In genomic region chr11:52220282-52220681, GRCm38 (mm10) we compare ENCODE assay signal across 9 mouse cellular contexts. TPM values are rescaled to one million over a fixed set of nuclear protein-coding genes. Genes with fewer than 3 reads are reported as not detected.
DNase-seq lines count a peak whose midpoint lies in the region; ATAC-seq and TF ChIP-seq lines count a peak whose summit lies in the region.
"Had no signal": no experiment of that assay in that cellular context is flagged by ENCODE, and none has a peak within 500 bp of the region (broad histone marks: within the 10 kb centered on the region; RNA-seq: fewer than 3 reads in every experiment).

No protein-coding gene starts in this region.

- peak; percentile 81 for TF ChIP-seq CTCF in liver, embryonic 14.5 days (IDR thresholded peaks at IDR 0.05; ENCODE audit: low read depth)
- TF ChIP-seq CTCF in thymus, adult 2 months (IDR thresholded peaks at IDR 0.05; ENCODE audit: borderline replicate concordance, control insufficient read depth, extremely low read depth, insufficient read depth, low read length, poor library complexity) = peak; percentile 81; the same call in 1 of the 2 replicates

- H3K4me3 ChIP-seq in embryonic facial prominence, embryonic 10.5 days = 0 out of 2 replicates have a peak overlapping the region, but pooled peaks have one; percentile 11
- no peak overlapping the region for H3K4me3 ChIP-seq in heart, embryonic 13.5 days
- no peak overlapping the region for H3K4me3 ChIP-seq in liver, embryonic 14.5 days (ENCODE audit: insufficient read depth in 1 of 2, low read depth in 2 of 2, low read length in 2 of 2)
- H3K4me3 ChIP-seq in neural tube, embryonic 12.5 days = no peak overlapping the region
- no peak overlapping the region for H3K4me3 ChIP-seq in thymus, adult 2 months (ENCODE audit: control insufficient read depth, insufficient read depth, low read length)

- H3K4me2 ChIP-seq in heart, embryonic 13.5 days = peak overlapping the region; percentile 44
- H3K4me2 ChIP-seq in liver, embryonic 14.5 days (ENCODE audit: low read depth) = peak overlapping the region; percentile 13; the same call in 1 of the 2 replicates
- peak overlapping the region; percentile 31; the same call in 1 of the 2 replicates for H3K4me2 ChIP-seq in neural tube, embryonic 12.5 days (replicated peaks)

- no peaks in the 10 kb centered on the region for H3K36me3 ChIP-seq in embryonic facial prominence, embryonic 10.5 days (replicated peaks)
- no peaks in the 10 kb centered on the region for H3K36me3 ChIP-seq in heart, embryonic 13.5 days
- no peaks in the 10 kb centered on the region for H3K36me3 ChIP-seq in liver, embryonic 14.5 days (replicated peaks; ENCODE audit: control insufficient read depth, insufficient read depth, low read depth)
- H3K36me3 ChIP-seq in neural tube, embryonic 12.5 days = no peaks in the 10 kb centered on the region
- H3K36me3 ChIP-seq in thymus, adult 2 months (ENCODE audit: control insufficient read depth, insufficient read depth, low read length) = no peaks in the 10 kb centered on the region

- 0 out of 2 replicates have a peak, but pooled peaks cover 10% of the 10 kb centered on the region for H3K27me3 ChIP-seq in embryonic facial prominence, embryonic 10.5 days (replicated peaks; ENCODE audit: low read depth, poor library complexity, severe bottlenecking)
- peaks cover 10% of the 10 kb centered on the region for H3K27me3 ChIP-seq in heart, embryonic 13.5 days (replicated peaks)
- no peaks in the 10 kb centered on the region; the same call in 1 of the 2 replicates for H3K27me3 ChIP-seq in liver, embryonic 14.5 days (ENCODE audit: control insufficient read depth, insufficient read depth, low read length)
- H3K27me3 ChIP-seq in neural tube, embryonic 12.5 days (replicated peaks) = peaks cover 8% of the 10 kb centered on the region; the same call in 1 of the 2 replicates
- no peaks in the 10 kb centered on the region for H3K27me3 ChIP-seq in thymus, adult 2 months (ENCODE audit: control insufficient read depth, insufficient read depth, low read length)

- no peak overlapping the region for H3K27ac ChIP-seq in embryonic facial prominence, embryonic 10.5 days (replicated peaks)
- H3K27ac ChIP-seq in heart, embryonic 13.5 days (replicated peaks) = no peak overlapping the region
- no peak overlapping the region for H3K27ac ChIP-seq in liver, embryonic 14.5 days
- no peak overlapping the region for H3K27ac ChIP-seq in neural tube, embryonic 12.5 days
- no peak overlapping the region for H3K27ac ChIP-seq in thymus, adult 2 months (ENCODE audit: control insufficient read depth, insufficient read depth, low read length)

- 8% methylated on average over 4 of the region's 4 CpGs for WGBS in embryonic facial prominence, embryonic 10.5 days
- WGBS in heart, embryonic 13.5 days = 5% methylated on average over 4 of the region's 4 CpGs
- WGBS in liver, embryonic 14.5 days (ENCODE audit: insufficient replicate concordance) = 5% methylated on average over 4 of the region's 4 CpGs
- WGBS in neural tube, embryonic 12.5 days = 10% methylated on average over 4 of the region's 4 CpGs
- 17% methylated on average over 4 of the region's 4 CpGs for WGBS in thymus, adult 2 months

- no peak for TF ChIP-seq EP300 in liver, embryonic 14.5 days (IDR thresholded peaks at IDR 0.05; ENCODE audit: low read depth)

- ATAC-seq in heart, embryonic 13.5 days (ENCODE audit: extremely low read depth, insufficient number of reproducible peaks, low FRiP score, low TSS enrichment) = no peak
- no peak for ATAC-seq in liver, embryonic 14.5 days (ENCODE audit: insufficient read depth)
- 0 out of 2 replicates have a peak, but pooled peaks have one; percentile 29 for ATAC-seq in neural tube, embryonic 12.5 days (ENCODE audit: low FRiP score, low read depth)

- H3K9ac ChIP-seq in heart, embryonic 13.5 days = 0 out of 2 replicates have a peak overlapping the region, but pooled peaks have one; percentile 38
- no peak overlapping the region for H3K9ac ChIP-seq in liver, embryonic 14.5 days (replicated peaks)
- no peak overlapping the region for H3K9ac ChIP-seq in neural tube, embryonic 12.5 days

- 0 out of 2 replicates have a peak, but pooled peaks cover 3% of the 10 kb centered on the region for H3K4me1 ChIP-seq in embryonic facial prominence, embryonic 10.5 days
- peaks cover 11% of the 10 kb centered on the region for H3K4me1 ChIP-seq in heart, embryonic 13.5 days
- no peaks in the 10 kb centered on the region; a peak in 1 of 4 replicates for H3K4me1 ChIP-seq in liver, embryonic 14.5 days (replicated peaks; ENCODE audit: control insufficient read depth in 2 of 2, insufficient read depth in 2 of 2, low read length in 1 of 2)
- H3K4me1 ChIP-seq in neural tube, embryonic 12.5 days = no peaks in the 10 kb centered on the region
- H3K4me1 ChIP-seq in thymus, adult 2 months (replicated peaks; ENCODE audit: control insufficient read depth, insufficient read depth, low read length) = peaks cover 13% of the 10 kb centered on the region

- no peaks in the 10 kb centered on the region for H3K9me3 ChIP-seq in embryonic facial prominence, embryonic 10.5 days
- no peaks in the 10 kb centered on the region for H3K9me3 ChIP-seq in heart, embryonic 13.5 days
- H3K9me3 ChIP-seq in liver, embryonic 14.5 days (ENCODE audit: control insufficient read depth, low read length) = no peaks in the 10 kb centered on the region
- H3K9me3 ChIP-seq in neural tube, embryonic 12.5 days = no peaks in the 10 kb centered on the region

- no peak for TF ChIP-seq POLR2A in thymus, adult 2 months (IDR thresholded peaks at IDR 0.05; ENCODE audit: control insufficient read depth, extremely low read depth, insufficient read depth, low read length, poor library complexity)

- DNase-seq in CD8-positive naive resting alpha-beta T cell, adult 2 months (ENCODE audit: low read depth in 2 of 2, low spot score in 2 of 2) = peak; percentile 61 to 81
- DNase-seq in adrenal gland, postnatal 25 days = peak; percentile 78
- peak; percentile 79 for DNase-seq in embryonic facial prominence, embryonic 10.5 days (ENCODE audit: low spot score)
- peak; percentile 79 for DNase-seq in kidney, postnatal 14 days
- no peak for DNase-seq in liver, embryonic 14.5 days (ENCODE audit: low read depth in 3 of 3, low spot score in 3 of 3)
- peak; percentile 82 for DNase-seq in thymus, adult 2 months

RNA-seq across cellular contexts. Expression of gene Olfr1371, which starts 6.5 kb away (rescaled TPM):
- total RNA-seq in adrenal gland, postnatal 25 days (2021) = not detected in 2 replicates
- polyA plus RNA-seq in embryonic facial prominence, embryonic 10.5 days (2016; fragmentation: Nextera tagmentation; extraction: Ambion mirVana) = not detected in 2 replicates
- not detected in 2 replicates for polyA plus RNA-seq in heart, embryonic 13.5 days (2015; fragmentation: Nextera tagmentation; extraction: Ambion mirVana)
- not detected in 2 replicates for polyA plus RNA-seq in liver, embryonic 14.5 days (2012; rRNA removed)
- polyA plus RNA-seq in liver, embryonic 14.5 days (2014; fragmentation: Nextera tagmentation; extraction: Ambion mirVana) = not detected in 2 replicates
- not detected in 2 replicates for polyA plus RNA-seq in neural tube, embryonic 12.5 days (2016; fragmentation: Nextera tagmentation; extraction: Ambion mirVana)
- 0.15 TPM in 1 of 2 replicates, not detected in the other for polyA plus RNA-seq in thymus, adult 2 months (2012; rRNA removed)
- total RNA-seq: gastrocnemius, postnatal 36 days had no signal

RNA-seq across cellular contexts. Expression of gene Skp1a, which starts 11.5 kb away (rescaled TPM):
- 448 and 476 TPM in 2 replicates for total RNA-seq in adrenal gland, postnatal 25 days (2021)
- 938 and 966 TPM in 2 replicates for polyA plus RNA-seq in embryonic facial prominence, embryonic 10.5 days (2016; fragmentation: Nextera tagmentation; extraction: Ambion mirVana)
- polyA plus RNA-seq in heart, embryonic 13.5 days (2015; fragmentation: Nextera tagmentation; extraction: Ambion mirVana) = 467 and 522 TPM in 2 replicates
- polyA plus RNA-seq in liver, embryonic 14.5 days (2012; rRNA removed) = 32.9 and 55.6 TPM in 2 replicates
- 281 and 285 TPM in 2 replicates for polyA plus RNA-seq in liver, embryonic 14.5 days (2014; fragmentation: Nextera tagmentation; extraction: Ambion mirVana)
- 1,002 and 1,024 TPM in 2 replicates for polyA plus RNA-seq in neural tube, embryonic 12.5 days (2016; fragmentation: Nextera tagmentation; extraction: Ambion mirVana)
- 35.1 and 35.9 TPM in 2 replicates for polyA plus RNA-seq in thymus, adult 2 months (2012; rRNA removed)

Comparison
In these comparisons a context has a peak if more than half of its experiments do, and no peak if none do; other contexts are left out.
1. DNase-seq: peak in CD8-positive naive resting alpha-beta T cell, adult 2 months (2 of 2), adrenal gland, postnatal 25 days (single experiment), embryonic facial prominence, embryonic 10.5 days (single experiment), kidney, postnatal 14 days (single experiment) and thymus, adult 2 months (single experiment); none in liver, embryonic 14.5 days (0 of 3).
2. Peak in every context shown above with its lines, with median percentiles within 50 percentile points of each other: H3K4me2 ChIP-seq.